Mouse (Mus musculus): ENCODE results near the gene Atp5s. TPM values are rescaled to one million over a fixed set of nuclear protein-coding genes. Genes with fewer than 3 reads are reported as not detected.

Gene Atp5s
- polyA plus RNA-seq, 1 experiment, result 9.4 TPM

DNA sequence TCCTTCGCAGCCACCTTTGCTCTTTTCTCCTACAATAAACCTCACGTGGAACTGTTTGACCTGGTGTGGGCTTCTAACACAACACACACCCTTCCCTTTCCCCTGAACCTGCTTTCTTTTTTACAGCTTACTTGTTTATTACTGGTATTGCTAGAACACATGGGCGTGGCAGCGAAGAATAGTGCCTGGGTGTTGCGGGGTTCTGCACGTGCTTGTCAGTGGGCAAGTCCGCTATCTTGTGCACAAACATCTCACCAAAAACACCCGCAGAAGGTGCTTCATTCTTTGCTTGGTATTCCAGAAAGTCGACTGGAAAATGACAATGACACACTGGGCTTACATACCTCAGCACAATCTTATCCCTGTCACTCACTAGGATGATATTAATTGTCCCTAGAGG is 60.7 kb downstream of the Atp5s start:
- TF ChIP-seq GATA1 (IDR thresholded peaks at IDR 0.05; ENCODE audit: low read length), result no peak

DNA sequence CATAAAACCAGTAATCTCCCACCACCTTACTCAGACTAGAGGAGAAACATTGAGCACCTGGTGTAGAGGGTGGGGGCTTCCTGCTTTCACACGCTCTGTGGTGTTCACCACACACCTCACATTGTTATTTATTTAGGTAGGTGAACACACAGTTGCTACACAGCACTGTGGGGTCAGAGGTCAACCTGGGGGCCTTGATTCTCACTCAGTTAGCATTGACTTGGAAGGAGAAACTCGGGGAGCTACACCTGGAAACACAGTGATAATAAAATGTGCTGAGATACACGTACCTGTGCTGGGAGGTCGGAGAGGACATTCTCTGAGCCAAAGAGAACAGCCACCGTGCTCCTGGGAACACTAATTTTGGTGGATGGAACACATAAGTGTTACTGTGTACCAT is 63.6 kb downstream of the Atp5s start:
- TF ChIP-seq GATA1 (IDR thresholded peaks at IDR 0.05; ENCODE audit: low read length), result no peak

DNA sequence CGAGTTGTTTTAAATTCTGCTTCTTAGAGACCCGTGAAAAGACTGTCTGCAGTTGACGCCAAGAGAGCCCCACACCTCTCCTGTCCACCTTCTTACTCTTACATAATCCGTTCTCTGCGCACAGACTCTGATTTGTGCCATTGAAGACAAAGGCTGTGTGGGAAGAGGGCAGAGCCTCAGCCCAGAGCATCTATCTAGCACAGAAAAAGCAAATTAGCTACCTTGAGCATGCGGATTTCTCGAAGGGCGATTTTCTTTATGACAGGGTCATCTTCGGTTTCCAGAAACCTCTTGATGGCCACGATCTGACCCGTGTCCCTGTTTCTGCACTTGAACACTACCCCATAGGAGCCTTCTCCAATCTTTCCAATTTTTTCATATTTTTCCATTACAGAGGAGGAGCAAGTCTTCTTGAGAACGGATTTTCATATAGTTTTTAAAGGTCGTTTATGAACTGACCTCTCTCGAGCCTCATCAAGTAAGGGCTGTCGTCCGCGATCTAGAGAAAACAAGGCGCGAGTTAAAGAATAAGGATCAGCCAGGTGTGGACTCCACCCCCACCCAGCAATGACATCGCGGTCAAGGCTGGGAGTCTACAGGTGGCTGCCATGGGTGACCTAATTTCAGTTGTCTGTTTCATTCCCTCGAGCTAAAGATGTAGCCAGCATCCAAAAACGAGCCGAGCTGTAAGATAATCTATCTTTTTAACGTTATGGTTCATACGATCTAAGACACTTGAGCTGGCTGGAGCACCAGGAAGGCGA is 65.2 kb downstream of the Atp5s start:
- no peak for TF ChIP-seq GATA1 (IDR thresholded peaks at IDR 0.05; ENCODE audit: low read length)

DNA sequence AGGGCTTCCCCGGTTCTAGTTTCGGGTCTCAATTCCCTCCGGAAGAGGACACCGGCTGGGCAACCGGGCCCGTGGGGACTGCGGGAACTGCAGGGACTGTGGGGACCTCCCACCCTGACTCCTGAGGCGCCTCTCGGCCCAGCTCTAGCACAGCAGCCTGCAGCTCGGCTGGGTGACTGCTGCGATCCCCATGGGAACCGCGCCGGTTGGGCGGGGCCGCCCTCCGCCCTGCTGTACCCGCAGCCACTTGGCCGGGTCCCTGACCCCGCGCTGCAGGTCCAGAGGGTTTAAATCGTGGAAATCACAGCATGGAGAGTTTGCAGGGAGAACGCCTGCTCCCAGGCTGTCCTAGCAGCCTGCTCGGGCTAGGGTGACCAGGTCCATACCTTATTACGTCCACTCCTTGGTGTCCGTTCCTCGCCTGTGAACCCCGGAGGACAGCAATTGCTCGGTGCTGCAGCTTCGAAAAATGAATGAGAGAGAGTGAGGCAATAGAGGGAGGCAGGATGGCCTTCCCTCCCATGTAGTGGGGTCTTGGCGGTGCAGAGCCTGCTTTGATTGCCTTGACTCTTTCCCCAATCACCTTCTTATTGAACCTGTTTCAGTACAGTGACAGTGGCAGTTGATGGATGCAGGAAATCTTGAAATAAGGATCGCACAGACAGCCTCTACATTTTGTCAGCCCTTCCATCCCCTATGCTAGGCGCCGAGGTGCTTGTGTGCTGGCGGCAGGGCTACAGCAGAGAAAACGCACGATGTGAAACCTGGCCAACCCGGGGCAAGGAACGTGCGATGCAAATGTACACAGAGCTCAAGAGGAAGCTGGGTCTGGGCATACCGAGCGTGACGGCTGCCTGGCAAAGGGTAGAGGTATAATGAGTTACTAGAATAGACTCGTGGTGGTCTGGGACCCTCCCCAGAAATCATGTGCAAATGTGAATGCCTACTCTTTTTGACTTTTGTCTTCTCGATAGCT is 66.1 kb downstream of the Atp5s start, which contains the start of gene Cdkl1:
Gene Cdkl1, minus strand, starts transcription at position 738 of the 976 bp plus-strand sequence.
- TF ChIP-seq GATA1 (IDR thresholded peaks at IDR 0.05; ENCODE audit: low read length), result no peak

Other genes starting within 250 kb of the Atp5s start
- gene Vcpkmt, start 141.9 kb upstream of the Atp5s start, polyA plus RNA-seq (2012), result 14.5 and 24.8 TPM in 2 replicates
- gene Sos2, start 43.1 kb upstream of the Atp5s start, polyA plus RNA-seq (2012), result 7.0 and 7.8 TPM in 2 replicates
- gene L2hgdh, start 77 bp upstream of the Atp5s start, polyA plus RNA-seq (2012), result 2.0 and 3.2 TPM in 2 replicates
- gene Cdkl1, start 66.3 kb downstream of the Atp5s start, polyA plus RNA-seq (2012), result not detected in 2 replicates
- gene Atl1, start 167.7 kb downstream of the Atp5s start, polyA plus RNA-seq (2012), result 0.50 and 0.62 TPM in 2 replicates
- 4.9 and 9.3 TPM in 2 replicates for gene Map4k5, start 168.2 kb downstream of the Atp5s start, polyA plus RNA-seq (2012)

Data from G1E-ER4 (cell line).